Mouse (Mus musculus) erythroblast, embryonic 14.5 days (primary cell): ENCODE measurements around the gene Pxt1.

Source experiments
- GATA1 ChIP-seq: IDR thresholded peaks from 2 replicates; pipeline ENCODE4 v1.6.1; 2012; ENCODE audit warnings: low read length, inconsistent platforms, mixed read lengths
- TAL1 ChIP-seq: IDR thresholded peaks from 3 replicates; pipeline ENCODE4 v1.6.1; 2012; ENCODE audit warnings: low read length, inconsistent platforms, mixed read lengths

GRCm38 (mm10) chr17:28905377-28905916, 38.2 kb downstream of the Pxt1 start:
- no peak for TF ChIP-seq TAL1
- no peak for TF ChIP-seq GATA1
